Mouse (Mus musculus) brain, adult 10 weeks (tissue): ENCODE measurements around the gene Cstb. TPM values are rescaled to one million over a fixed set of nuclear protein-coding genes. Genes with fewer than 3 reads are reported as not detected.

Experiments
- polyA plus RNA-seq: library from polyadenylated mRNA; stranded (reverse); fragments of 350-450 nt; fragmentation: Illumina TruSeq; extraction: RNeasy Lipid Tissue Mini Kit (QIAGEN cat#74804); gene quantifications from one replicate; pipeline ENCODE4 v1.2.3, GENCODE M21; 2015; ENCODE audit warnings: low read depth, low replicate concordance

The Cstb gene
- 107 TPM for polyA plus RNA-seq

GRCm38 (mm10) chr10:78425181-78426041 lies at the start of gene Cstb:
Cstb (plus strand) TSS chr10:78425669.

GRCm38 (mm10) chr10:78412319-78413151 lies 12.9 kb upstream of the Cstb start, which contains the start of gene Rrp1:
Rrp1 (minus strand) TSS chr10:78413043.

GRCm38 (mm10) chr10:78464792-78465207 lies 39.3 kb downstream of the Cstb start, which contains the start of gene Pdxk:
Pdxk (minus strand) TSS chr10:78464975.

Other genes starting within 250 kb of the Cstb start
- gene Pwp2, start 240.5 kb upstream of the Cstb start, polyA plus RNA-seq, result 15.9 TPM
- 56.0 TPM for gene Trappc10, start 181.0 kb upstream of the Cstb start, polyA plus RNA-seq
- gene Agpat3, start 73.2 kb upstream of the Cstb start, polyA plus RNA-seq, result 156 TPM
- 334 TPM for gene Rrp1, start 12.6 kb upstream of the Cstb start, polyA plus RNA-seq
- gene Pdxk, start 39.3 kb downstream of the Cstb start, polyA plus RNA-seq, result 74.2 TPM
- not detected for gene Olfr1358, start 91.8 kb downstream of the Cstb start, polyA plus RNA-seq
- gene Ilvbl, start 148.7 kb downstream of the Cstb start, polyA plus RNA-seq, result 36.5 TPM
- 6.5 TPM for gene Syde1, start 166.3 kb downstream of the Cstb start, polyA plus RNA-seq
- not detected for gene Olfr1357, start 192.4 kb downstream of the Cstb start, polyA plus RNA-seq